Mouse (Mus musculus) thymus, postnatal 4 days (tissue): ENCODE results near the gene Erfe.

Experiments used
- DNase-seq: peaks from one replicate; pipeline ENCODE4 v3.0.0; 2021

The Erfe gene

GRCm38 (mm10) chr1:91366215-91367108 is at the start of gene Erfe:
TSS of gene Erfe (plus strand) at chr1:91366430.
- peak; percentile 91 for DNase-seq

DNA sequence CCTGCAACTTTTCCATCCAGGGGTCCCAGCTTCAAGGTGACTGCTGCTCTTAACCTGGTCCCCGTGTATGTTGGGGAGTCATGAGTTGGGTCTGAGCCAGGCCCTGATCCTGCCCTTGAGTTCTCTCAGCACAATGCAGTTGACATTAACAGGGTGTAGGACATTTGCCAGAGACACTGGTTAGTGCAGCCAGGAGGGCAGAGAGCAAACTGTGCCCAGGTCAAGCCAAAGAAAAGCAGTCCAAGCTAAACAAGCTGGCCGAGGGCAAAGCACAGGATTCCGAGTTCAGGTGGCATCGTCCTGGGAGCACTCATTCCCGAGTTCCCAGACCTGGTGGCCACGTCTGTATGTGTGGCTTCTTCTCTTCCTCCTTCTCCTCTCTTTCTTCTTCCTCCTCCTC is 48.6 kb upstream of the Erfe start:
- no peak for DNase-seq

DNA sequence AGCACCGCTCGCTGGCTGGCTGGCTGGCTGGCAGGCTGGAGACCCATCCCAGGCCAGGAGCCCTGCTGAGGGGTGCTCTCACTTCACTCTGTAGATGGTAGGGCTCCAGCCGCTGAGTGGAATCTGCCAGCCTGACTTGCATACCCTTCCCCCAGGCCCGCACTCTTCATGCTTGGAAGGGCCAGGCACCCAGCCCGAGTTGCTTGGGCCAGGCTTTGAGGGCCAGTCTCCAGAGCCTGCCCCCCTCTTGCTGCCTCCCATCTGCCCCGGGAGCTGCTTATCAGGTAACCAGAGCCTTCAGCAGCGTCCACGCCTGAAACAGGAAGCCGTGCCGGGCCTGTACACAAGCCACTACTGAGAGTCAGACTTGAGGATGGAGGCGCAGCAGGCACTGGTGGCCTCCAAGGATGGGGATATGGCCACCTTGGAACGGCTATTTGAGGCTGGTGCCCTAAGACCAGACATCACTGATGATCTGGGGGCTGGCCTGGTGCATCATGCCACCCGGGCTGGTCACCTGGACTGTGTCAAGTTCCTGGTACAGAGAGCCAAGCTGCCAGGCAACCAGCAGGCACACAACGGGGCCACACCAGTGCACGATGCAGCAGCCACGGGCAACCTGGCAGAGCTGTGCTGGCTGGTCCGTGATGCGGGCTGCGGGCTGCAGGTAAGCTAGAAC is 44.3 kb upstream of the Erfe start, which contains the start of gene Espnl:
Espnl (plus strand) TSS at position 316 of the 679 bp plus-strand sequence.
- peak; percentile 23 for DNase-seq

GRCm38 (mm10) chr1:91324646-91325045 is 41.6 kb upstream of the Erfe start:
- DNase-seq: no peak

GRCm38 (mm10) chr1:91325488-91326042 is 40.7 kb upstream of the Erfe start:
- DNase-seq: no peak

GRCm38 (mm10) chr1:91332102-91332501 is 34.1 kb upstream of the Erfe start:
- DNase-seq: peak; percentile 26

GRCm38 (mm10) chr1:91333582-91333981 is 32.6 kb upstream of the Erfe start:
- no peak for DNase-seq

DNA sequence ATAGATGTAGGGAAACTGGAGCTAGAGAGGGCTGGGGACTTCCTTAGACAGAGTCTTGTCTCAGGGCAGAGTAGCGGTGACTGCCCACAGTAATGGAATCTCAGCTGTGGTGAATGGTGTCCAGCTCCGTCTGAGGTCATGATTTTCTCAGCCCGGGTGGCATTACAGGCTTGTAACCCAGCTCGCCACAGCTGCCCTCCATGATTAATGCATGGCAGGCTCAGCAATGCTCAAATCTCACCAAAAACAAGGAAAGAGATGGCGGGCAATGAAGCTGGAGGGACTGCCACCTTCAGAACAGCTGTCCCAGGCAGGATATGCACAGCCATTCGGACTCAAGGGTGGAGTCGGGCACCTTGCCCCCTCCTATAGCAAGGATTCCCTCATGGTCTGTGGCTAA is 28.9 kb upstream of the Erfe start:
- no peak for DNase-seq

DNA sequence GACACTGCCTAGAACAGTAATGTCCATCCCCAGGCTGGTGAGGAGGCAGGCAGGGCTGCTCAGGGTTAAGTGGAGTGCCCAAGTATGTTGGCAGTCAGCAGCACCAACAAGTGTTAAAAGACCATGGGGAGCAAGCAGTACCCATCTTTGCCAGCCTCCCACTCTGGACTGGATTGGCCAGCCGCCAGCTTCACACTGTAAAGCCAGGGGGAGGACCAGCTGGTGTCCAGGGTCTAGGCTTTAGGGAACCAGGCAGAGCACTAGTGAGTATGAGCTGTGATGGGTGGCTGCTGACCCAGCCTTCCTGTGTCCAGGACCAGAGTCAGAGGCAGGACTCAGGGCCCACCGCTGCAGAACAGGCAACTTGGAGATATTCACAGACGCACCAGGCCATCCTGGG is 22.2 kb upstream of the Erfe start:
- DNase-seq: no peak

- peak; percentile 48 for DNase-seq
Observed at GRCm38 (mm10) chr1:91344921-91345685, 21.1 kb upstream of the Erfe start.

DNA sequence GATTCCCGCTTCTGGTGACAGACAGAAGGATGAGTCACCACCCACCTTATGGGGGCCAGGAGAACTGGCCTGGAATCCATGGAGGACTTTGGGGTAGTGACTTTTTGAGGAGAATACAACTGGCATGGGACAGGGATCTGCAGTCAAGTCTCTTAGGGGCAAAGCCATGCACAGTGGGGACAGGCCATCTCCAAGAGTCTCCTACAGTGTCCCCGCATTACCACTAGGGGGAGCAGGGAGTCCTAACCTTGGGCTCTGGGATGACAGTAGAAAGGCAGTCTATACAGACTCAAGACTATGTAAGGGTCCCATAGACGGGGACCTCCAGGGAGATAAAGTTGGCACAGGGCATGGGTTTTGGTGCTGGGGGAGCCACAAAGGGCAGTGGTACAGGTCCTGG is 19.3 kb upstream of the Erfe start:
- peak; percentile 74 for DNase-seq

DNA sequence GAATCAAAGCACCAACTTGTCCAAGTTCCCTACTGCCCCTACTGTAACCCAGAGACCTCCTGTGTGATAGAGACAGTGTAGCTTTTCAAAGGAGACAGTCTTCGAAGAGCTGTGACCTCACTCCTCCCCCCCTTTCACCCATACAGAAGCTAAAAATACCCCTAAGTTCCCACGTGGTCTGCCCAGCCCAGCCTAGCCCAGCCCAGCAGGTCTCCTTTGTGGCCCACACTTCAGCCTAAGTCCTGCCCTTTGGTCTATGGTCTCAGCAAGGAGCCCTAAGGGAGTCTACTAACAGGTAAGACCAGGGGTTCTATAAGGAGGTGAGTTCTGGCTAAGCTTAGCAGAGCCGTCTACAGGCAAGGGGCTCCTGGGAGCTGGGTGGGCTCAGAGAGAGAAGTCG is 15.4 kb upstream of the Erfe start, which contains the start of gene Klhl30:
Klhl30 (plus strand) TSS at position 176 of the 400 bp plus-strand sequence.
- no peak for DNase-seq

DNA sequence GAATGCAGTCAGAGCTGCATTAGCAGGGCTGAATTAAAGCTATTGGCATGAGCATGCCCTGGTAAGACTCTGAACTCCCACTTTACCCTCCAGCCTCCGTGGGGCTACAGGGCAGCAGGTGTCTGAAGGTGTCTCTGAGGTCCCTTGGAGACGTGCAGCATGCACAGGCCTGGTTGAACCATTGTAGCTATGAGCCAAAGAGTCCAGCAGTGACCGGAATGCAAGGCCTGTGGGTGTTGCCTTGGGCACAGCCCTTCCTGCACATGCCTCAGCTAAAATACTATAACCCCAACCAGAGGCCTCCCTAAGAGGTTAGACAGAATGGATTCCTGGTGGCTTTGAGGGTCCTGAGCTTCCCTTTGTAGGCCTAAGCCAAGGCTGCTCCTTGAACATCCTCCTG is 15.0 kb upstream of the Erfe start:
- DNase-seq: no peak

GRCm38 (mm10) chr1:91352277-91352676 is 14.0 kb upstream of the Erfe start:
- DNase-seq: no peak

DNA sequence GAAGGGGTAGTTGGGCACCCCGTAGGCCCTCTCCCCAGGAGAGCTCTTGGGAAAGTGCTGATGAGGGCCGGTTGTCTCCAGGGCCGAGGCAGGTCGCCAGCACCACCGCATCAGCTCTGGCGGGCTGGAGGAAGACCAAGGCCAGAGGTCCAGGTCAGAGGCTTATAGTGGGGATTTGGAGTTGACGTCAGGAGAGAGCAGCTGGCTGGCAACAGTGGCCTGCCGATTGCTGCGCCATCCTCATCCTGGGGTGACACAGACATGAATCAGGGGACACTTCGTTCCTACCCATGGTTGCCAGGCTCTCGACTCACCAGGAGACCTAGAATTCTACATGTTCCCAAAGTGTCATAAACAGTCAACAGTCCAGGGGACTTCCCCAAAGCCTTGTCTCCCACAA is 10.1 kb upstream of the Erfe start:
- DNase-seq: no peak

DNA sequence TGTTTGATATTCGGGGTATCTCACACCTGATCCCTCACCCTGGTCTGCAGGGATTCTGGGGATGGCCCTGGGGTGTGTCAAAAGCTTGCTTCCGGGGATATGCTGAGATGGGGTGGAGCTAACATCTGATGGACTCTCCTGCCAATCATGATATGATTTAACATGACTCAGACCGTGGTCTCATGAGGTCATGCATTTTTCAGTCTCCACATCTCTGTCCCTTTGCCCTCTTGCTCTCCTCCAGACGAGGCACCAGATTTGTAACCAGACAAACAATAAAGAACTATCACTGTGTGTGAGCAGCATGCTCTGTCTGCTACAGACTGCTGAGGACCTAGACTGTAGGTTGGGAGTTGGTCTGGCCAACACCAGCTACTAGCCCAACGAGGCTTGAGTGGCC is 4.1 kb upstream of the Erfe start:
- DNase-seq: no peak

DNA sequence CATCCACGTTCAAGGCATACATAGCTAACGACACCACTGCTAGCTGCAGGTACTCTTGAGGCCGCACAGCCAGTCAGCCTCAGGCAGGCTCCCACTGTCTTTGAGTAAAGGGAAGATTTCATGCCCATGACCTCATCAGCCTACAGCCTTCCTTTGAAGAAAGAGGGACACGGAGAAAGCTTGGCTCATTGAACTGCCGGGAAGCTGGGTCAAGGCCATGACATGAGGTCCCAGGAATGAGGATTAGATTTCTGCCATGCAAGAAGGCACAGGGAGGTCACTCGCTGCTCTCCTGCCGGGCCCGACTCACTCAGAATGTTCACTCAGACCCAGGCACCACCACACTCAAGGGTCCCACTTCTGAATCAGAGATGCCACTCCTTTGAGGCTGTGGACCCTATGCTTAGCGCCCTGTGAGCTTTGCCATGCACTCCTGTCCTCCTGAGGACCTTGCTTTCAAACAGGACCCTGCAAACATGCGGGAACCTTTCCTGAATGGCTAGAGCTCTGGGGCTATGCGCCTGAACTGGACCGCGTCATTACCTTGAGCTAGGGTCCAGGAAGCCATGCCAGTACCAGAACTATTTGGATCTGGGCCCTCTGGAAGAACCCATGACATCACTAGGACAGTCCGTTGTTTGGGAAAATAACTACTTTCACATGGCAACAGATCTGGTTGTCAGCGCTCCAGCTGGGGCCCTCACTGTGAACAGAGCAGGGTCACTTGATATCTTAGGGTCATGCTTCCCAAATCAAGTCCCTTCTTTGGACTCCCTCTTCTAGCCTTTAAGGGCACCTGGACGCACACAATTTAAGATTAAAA is 1.2 kb upstream of the Erfe start:
- no peak for DNase-seq

GRCm38 (mm10) chr1:91365816-91366214 is 415 bp upstream of the Erfe start:
- DNase-seq: peak; percentile 22

DNA sequence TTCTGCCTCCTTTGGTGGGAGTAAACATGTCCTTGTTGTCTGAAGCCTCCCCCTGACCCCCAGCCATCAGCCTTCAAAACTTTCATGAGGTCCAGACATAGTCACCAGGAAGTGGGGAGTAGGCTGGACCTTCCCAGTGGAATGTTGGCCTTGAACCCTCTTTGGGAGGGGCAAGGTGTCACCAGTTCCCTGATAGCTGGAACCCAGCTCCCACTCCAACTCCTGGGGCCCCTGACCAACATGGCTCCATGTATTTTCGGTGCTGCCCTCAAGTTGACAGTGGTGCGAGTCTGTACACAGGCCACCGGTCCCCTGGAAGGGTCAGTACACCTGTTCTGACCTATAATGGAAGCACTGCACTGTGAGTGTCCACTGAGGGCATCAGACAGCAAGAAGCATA is 1.1 kb downstream of the Erfe start:
- no peak for DNase-seq

- no peak for DNase-seq
Observed at GRCm38 (mm10) chr1:91369408-91369807, 3.2 kb downstream of the Erfe start.

- DNase-seq: no peak
Observed at GRCm38 (mm10) chr1:91370055-91370454, 3.8 kb downstream of the Erfe start.

- no peak for DNase-seq
Observed at GRCm38 (mm10) chr1:91373414-91373835, 7.2 kb downstream of the Erfe start.
